Mouse (Mus musculus) T-helper 17 cell (primary cell): ENCODE results near the gene Wwc2.

Source experiments
- in situ Hi-C, 2 experiments: fragments of 300-600 bp; cut with MboI, MseI; formaldehyde crosslinking; loops; 1 replicate in 1 of 2; 2 replicates in 1 of 2; pipeline ENCODE4 v1.15.1; 2025; ENCODE audit warnings: high pct_unique_total_duplicates in 2 of 2

Wwc2 gene

GRCm38 (mm10) chr8:47941028-47941427 lies 49.7 kb downstream of the Wwc2 start:
- in situ Hi-C loops, result no loop called here

DNA sequence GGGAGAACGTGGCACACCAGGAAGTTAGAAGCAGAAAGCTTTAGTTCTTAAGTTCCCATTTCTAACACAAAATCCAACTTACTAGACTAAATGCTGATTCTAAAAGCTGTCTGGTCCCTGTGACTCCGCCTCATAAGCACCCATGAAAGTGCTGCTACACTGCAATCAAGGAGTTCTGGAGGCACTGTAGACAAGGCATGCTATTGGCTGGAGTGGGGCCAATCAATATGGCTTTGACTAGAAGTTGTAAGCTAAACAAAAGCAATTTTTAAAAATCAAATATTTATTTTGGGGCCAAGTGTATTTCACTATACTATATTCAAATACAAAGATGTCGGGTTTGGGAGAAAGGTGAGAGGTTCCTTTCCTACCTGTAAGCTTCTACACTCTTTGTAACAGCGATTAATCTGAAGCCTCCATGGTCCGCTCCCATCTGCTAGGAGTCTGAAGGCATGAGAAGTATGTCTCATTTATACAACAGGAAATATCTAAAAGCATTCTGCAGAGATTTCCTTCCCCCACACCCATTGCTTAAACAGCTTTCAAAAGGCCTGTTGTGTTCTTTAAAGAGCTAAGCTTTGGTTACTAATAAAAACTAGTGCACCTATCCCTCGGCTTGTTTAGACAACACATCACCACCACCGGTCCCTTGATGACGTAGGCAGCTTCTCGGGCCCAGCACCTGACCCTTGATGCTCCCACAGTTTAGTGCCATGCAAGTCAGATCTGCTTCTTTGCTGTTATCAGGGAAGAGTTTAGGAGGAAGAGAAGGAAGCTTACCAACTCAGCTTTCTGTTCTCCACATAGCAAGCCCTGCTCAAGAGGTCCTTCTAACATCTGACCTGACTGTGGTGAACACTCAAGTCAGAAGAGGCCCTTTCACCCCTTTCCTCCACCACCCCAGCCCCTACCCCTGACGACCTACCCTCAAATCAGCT lies 50.5 kb downstream of the Wwc2 start:
- in situ Hi-C loops, result no loop called here

- in situ Hi-C loops, result no loop called here
These were observed 51.5 kb downstream of the Wwc2 start for GRCm38 (mm10) chr8:47939217-47939616.

- in situ Hi-C loops, result no loop called here
These were observed 54.3 kb downstream of the Wwc2 start for GRCm38 (mm10) chr8:47936386-47936785.

GRCm38 (mm10) chr8:47935461-47935860 lies 55.3 kb downstream of the Wwc2 start:
- in situ Hi-C loops, result no loop called here

DNA sequence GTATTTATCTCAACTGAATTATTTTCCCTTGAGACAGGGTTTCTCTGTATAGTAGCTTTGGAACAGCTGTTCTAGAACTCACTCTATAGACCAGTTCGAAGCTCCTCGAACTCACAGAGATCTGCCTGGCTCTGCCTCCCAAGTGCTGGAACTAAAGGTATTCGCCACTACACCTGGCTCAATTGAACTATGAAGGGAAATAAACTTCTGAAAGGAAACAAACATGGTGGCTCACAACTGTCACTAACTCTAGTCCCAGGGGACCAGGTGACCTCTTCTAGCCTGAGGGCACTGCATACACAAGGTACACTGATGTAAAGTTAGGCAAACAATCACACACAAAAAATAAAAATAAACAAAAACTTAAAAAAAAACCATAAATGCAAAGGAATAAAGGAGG lies 57.6 kb downstream of the Wwc2 start:
- in situ Hi-C loops, result no loop called here

- in situ Hi-C loops, result no loop called here
These were observed 58.5 kb downstream of the Wwc2 start for GRCm38 (mm10) chr8:47932028-47932790.

DNA sequence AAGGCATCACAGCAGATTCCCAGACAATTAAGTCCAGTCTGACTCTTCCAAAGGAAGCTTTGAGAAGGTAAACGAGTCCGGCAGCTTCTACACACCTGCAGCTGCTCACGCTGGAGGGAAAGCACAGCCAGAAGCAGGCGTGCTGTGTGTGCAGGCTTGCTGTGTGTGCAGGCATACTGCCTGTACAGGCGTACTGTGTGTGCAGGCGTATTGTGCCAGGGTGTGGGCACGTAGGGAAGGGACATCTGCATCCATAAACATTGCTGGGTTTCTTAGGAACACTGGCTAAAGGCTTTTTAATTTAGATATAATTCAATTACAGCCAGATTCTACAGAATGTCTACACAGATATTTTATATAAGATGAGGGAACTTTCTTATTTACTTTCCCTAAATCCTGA lies 59.4 kb downstream of the Wwc2 start:
- in situ Hi-C loops, result no loop called here

DNA sequence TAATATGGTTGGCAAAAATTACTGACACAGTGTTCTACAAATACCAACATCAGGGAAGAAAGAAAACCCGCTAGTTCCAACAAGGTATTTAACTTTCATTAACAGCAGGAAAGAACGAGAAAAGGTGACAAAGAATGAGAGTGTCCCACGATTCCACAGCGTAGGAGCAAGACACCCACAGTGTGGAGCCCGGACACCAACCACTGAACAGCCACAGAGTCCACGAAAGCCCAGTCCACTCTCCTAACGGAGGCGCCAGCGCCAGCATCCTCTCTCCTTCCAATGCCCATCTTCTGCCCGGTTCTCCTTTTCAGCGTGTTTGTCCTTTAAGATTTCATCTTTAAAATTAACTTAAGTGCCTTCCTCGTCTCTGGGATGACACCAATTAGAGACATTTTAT lies 61.1 kb downstream of the Wwc2 start:
- in situ Hi-C loops, result no loop called here

GRCm38 (mm10) chr8:47928604-47929185 lies 62.0 kb downstream of the Wwc2 start:
- in situ Hi-C loops, result no loop called here

GRCm38 (mm10) chr8:47924921-47925320 lies 65.8 kb downstream of the Wwc2 start:
- in situ Hi-C loops, result loop anchor here in 1 of 2 experiments (5.0 kb wide), 1 partner anchor 58 kb away; no protein-coding TSS in a partner anchor

GRCm38 (mm10) chr8:47922816-47923215 lies 67.9 kb downstream of the Wwc2 start:
- in situ Hi-C loops, result loop anchor here in 1 of 2 experiments (5.0 kb wide), 1 partner anchor 56 kb away; no protein-coding TSS in a partner anchor

DNA sequence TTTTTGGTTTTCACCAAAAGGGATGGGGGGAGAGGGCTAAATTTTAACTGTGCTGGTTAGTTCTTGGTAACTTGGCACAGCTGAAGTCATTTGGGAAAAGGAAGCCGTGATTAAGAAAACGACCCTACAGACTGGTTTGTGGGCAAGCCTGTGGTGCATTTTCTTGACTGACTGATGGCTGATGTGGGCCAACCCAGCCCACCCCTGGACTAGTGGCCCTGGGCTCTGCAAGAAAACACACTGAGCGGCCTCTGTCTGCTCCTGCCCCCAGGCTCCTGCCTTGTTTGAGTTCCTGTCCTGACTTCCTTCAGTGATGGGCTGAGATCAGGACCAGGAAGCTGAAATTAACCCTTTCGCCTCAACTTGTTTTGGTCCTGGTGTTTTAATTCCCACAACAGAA lies 68.7 kb downstream of the Wwc2 start:
- in situ Hi-C loops, result loop anchor here in 1 of 2 experiments (5.0 kb wide), 1 partner anchor 55 kb away; no protein-coding TSS in a partner anchor

GRCm38 (mm10) chr8:47920575-47921144 lies 70.1 kb downstream of the Wwc2 start:
- in situ Hi-C loops, result loop anchor here in 1 of 2 experiments (5.0 kb wide), 1 partner anchor 53 kb away; no protein-coding TSS in a partner anchor

DNA sequence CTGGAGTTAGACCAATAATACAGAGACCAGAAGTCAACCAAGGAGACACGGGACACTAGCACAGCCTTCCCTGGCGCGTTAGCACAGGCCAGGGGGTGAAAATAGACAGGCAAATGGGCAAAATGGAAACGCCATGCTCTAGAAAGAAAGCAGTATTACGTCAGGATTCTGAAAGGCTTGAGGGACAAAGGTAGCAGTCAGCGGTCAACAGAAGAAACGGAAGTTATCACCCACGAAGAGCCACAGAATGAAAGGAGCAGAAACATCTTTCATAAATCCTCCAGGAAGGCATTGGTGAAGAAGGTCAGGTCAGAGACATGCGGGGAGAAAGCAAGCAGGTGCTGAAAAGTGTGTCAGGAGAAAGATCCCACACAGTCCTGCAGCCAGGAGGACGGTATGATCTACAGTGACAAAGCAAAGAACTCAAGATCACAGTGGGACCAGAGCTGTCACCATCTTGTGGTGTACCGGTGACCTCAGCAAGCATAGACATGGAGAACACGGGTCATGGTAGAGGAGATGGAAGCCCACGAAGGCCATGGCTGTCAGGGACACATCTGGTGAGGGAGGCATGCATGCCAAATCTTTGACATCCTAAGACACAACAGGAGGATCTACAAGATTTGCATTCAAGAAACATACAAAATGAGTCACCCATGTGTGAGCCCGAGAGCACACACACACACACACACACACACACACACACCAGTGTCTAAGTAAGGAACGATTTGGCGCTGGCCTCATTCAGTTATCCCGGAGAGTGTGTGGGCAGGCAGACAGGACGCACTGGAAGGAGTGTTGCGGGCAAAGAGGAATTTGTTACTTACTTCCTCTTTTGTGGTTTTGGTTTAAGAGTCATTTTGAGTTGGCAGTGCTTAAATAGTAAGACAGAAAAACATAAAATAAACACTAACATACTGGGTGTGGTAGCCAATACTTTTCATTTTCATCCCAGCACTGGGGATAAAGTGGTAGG lies 73.4 kb downstream of the Wwc2 start:
- in situ Hi-C loops, result loop anchor here in 1 of 2 experiments (5.0 kb wide), 1 partner anchor 35 kb away; no protein-coding TSS in a partner anchor

GRCm38 (mm10) chr8:47915521-47915920 lies 75.2 kb downstream of the Wwc2 start:
- in situ Hi-C loops, result loop anchor here in 1 of 2 experiments (5.0 kb wide), 1 partner anchor 33 kb away; no protein-coding TSS in a partner anchor

DNA sequence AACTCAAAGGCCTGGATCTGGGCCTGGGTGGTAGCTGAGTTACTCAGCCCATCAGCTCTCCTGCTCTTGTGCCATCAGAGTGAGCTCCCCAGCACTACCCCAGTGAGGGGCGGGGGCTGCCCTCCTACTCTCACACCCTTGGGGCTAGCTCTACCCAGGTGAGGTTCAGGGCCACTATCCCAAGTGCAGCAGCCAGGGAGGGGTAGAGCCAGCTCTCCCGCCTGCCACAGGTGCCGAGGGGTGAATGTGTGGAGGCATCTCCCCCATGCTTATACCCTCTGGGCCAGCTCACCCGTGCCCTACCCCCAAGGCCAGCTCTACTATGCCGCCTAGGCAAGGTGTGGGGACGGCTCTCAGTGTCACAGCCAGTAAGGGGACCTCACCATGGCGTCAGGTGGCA lies 75.8 kb downstream of the Wwc2 start:
- in situ Hi-C loops, result loop anchor here in 1 of 2 experiments (5.0 kb wide), 1 partner anchor 33 kb away; no protein-coding TSS in a partner anchor

DNA sequence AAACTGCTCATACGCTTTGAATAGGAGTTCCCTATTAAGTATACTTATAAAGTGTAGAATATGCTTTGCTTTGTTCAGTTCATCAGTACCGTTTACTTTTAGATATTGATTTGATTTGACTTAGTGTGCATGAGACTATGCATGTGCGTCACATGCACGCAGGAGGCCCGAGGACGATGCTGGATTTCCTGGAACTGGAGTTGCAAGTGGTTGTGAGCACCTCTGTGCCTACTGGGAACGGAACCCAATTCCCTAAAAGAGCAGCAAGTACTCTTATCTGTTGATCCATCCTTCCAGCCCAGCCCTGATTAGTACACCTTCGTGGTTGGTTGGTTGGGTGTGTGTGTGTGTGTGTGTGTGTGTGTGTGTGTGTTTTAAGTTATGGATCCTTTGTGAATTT lies 76.6 kb downstream of the Wwc2 start:
- in situ Hi-C loops, result no loop called here

DNA sequence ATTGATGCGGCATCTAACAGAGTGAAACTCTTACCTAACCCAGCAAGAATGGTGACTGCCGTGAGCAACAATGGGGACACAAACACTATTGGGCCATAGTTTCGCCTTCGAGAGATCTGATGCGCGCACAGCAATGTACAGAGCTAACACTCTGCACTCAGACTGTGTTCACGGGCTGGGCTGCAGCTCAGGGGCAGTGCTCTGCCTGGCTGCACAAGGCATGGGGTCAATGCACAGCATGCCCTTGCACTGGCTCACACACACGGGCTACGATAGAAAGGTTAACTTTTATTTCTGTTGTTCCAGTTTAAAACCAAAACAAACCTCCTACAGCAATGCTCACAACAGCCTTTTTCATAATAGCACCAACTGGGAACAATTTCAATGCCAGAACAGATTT lies 77.1 kb downstream of the Wwc2 start:
- in situ Hi-C loops, result no loop called here

GRCm38 (mm10) chr8:47909681-47910080 lies 81.0 kb downstream of the Wwc2 start:
- in situ Hi-C loops, result no loop called here
